Mouse (Mus musculus): ENCODE measurements at regions not wholly inside any gene's neighbourhood (a gene's known extent, or its start where the extent isn't known, plus 50 kb on each side); places are given as distances from the start of the nearest gene placed in this dataset.

DNA sequence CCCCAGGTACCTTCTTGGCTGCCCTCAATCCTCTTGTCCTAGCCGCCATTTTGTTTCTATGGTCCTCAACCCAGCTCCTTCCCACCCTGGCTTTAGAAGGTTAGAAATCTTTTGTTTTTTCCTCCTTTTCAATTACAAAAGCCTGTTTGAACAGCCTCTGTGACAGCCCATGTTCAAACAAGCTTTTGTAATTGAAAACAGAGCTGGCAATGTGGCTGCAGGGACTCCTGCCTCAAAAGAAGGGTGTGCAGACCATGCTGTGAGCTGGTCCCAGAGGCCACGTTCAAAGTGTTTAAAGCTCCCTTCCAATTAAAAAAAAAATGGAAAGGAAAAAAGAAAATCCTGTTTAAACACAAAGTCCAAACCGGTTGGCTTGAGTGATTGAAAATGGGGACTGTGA is 68.0 kb upstream of the Rbfox1 start:
- no peak for TF ChIP-seq CTCF (IDR thresholded peaks at IDR 0.05; ENCODE audit: control insufficient read depth, insufficient read depth, insufficient read length)
- TF ChIP-seq USF1 (IDR thresholded peaks at IDR 0.05; ENCODE audit: low read depth), result no peak
- no peak for TF ChIP-seq MAX (IDR thresholded peaks at IDR 0.05)
- TF ChIP-seq MYOD1 (IDR thresholded peaks at IDR 0.05; ENCODE audit: control insufficient read depth, insufficient read length, low read depth), result no peak
- TF ChIP-seq CEBPB (IDR thresholded peaks at IDR 0.05; ENCODE audit: low read depth), result no peak
- no peak for TF ChIP-seq MYOG (IDR thresholded peaks at IDR 0.05; ENCODE audit: control insufficient read depth, extremely low read depth, insufficient read length)
- no peak for TF ChIP-seq FOSL1 (IDR thresholded peaks at IDR 0.05; ENCODE audit: insufficient read depth, low read length, poor library complexity, severe bottlenecking)
